Mouse (Mus musculus) G1E (cell line): Measurements from ENCODE around the gene Gucy2c.

Source experiments
- CTCF ChIP-seq: IDR thresholded peaks from 2 replicates; pipeline ENCODE4 v1.5.1; 2012; ENCODE audit warnings: low read depth, low read length, inconsistent platforms, mixed read lengths
- GATA1 ChIP-seq: IDR thresholded peaks from 2 replicates; pipeline ENCODE4 v1.6.1; 2012; ENCODE audit warnings: borderline replicate concordance, low read length, inconsistent platforms, mixed read lengths
- POLR2AphosphoS5 ChIP-seq: IDR thresholded peaks from 2 replicates; pipeline ENCODE4 v1.6.1; 2012; ENCODE audit warnings: low read depth, low read length, inconsistent platforms; ENCODE audit not compliant: insufficient replicate concordance
- TAL1 ChIP-seq: conservative IDR thresholded peaks from 2 replicates; pipeline ENCODE4 v1.6.1; 2012; ENCODE audit warnings: low read depth, low read length, inconsistent platforms, mixed read lengths

- TF ChIP-seq CTCF = no peak
- TF ChIP-seq TAL1 = no peak
- TF ChIP-seq GATA1 = no peak
- TF ChIP-seq POLR2AphosphoS5 = no peak
Observed at GRCm38 (mm10) chr6:136792884-136793758, 11.6 kb upstream of the Gucy2c start.
